Mouse (Mus musculus) MEL (cell line): ENCODE measurements around the gene Cacna1c. TPM values are rescaled to one million over a fixed set of nuclear protein-coding genes. Genes with fewer than 3 reads are reported as not detected.
"Not testable (repeated sequence)": the region's sequence is repeated elsewhere in the genome, so short reads cannot be mapped to it uniquely, and the experiment has no call there.

ENCODE experiments used
- DNase-seq: peaks from one replicate; pipeline ENCODE4 v3.0.0; 2011; ENCODE audit warnings: low read depth, low spot score
- H3K27ac ChIP-seq: 2 replicates; pipeline ENCODE4 v1.5.1; 2012; ENCODE audit warnings: low read depth, mild to moderate bottlenecking, control low read depth, low read length, moderate library complexity; ENCODE audit not compliant: control insufficient read depth
- H3K27me3 ChIP-seq, 2 experiments: fragments of 150-350 bp in 1 of 2; sonication (generic) in 1 of 2; 2 replicates each; pipeline ENCODE4 v1.6.1; 2012; ENCODE audit warnings: low read length in 2 of 2, mild to moderate bottlenecking in 2 of 2, improper control_type of control experiment in 1 of 2, moderate library complexity in 1 of 2; ENCODE audit not compliant: insufficient read depth in 2 of 2, control insufficient read depth in 1 of 2
- H3K36me3 ChIP-seq, 2 experiments: 2 replicates each; pipeline ENCODE4 v1.6.1; 2012 to 2014; ENCODE audit warnings: low read length in 2 of 2, improper control_type of control experiment in 1 of 2, inconsistent platforms in 1 of 2, mild to moderate bottlenecking in 1 of 2; ENCODE audit not compliant: insufficient read depth in 2 of 2, control insufficient read depth in 1 of 2
- H3K4me1 ChIP-seq, 2 experiments: fragments of 150-350 bp in 1 of 2; sonication (generic) in 1 of 2; 2 replicates each; pipeline ENCODE4 v1.6.1; 2012; ENCODE audit warnings: low read length in 2 of 2, improper control_type of control experiment in 1 of 2, mild to moderate bottlenecking in 1 of 2; ENCODE audit not compliant: insufficient read depth in 2 of 2, control insufficient read depth in 1 of 2
- H3K4me3 ChIP-seq, 2 experiments: fragments of 150-350 bp in 1 of 2; sonication (generic) in 1 of 2; 2 replicates each; pipeline ENCODE4 v1.5.1; 2012; ENCODE audit warnings: low read depth in 2 of 2, low read length in 2 of 2, mild to moderate bottlenecking in 2 of 2, moderate library complexity in 2 of 2, control low read depth in 1 of 2, improper control_type of control experiment in 1 of 2; ENCODE audit not compliant: control insufficient read depth in 1 of 2, insufficient read depth in 1 of 2
- H3K79me2 ChIP-seq: 2 replicates; pipeline ENCODE4 v1.6.1; 2012; ENCODE audit warnings: mild to moderate bottlenecking, low read length, moderate library complexity; ENCODE audit not compliant: control insufficient read depth, poor library complexity, insufficient read depth
- H3K9ac ChIP-seq: 2 replicates; pipeline ENCODE4 v1.6.1; 2012; ENCODE audit warnings: low read depth, mild to moderate bottlenecking, control low read depth, low read length, moderate library complexity; ENCODE audit not compliant: control insufficient read depth, poor library complexity, severe bottlenecking
- H3K9me3 ChIP-seq: fragments of 150-350 bp; sonication (generic); replicated peaks from 2 replicates; pipeline ENCODE4 v1.6.1; 2012; ENCODE audit warnings: mild to moderate bottlenecking, low read length, improper control_type of control experiment, moderate library complexity; ENCODE audit not compliant: insufficient read depth
- BHLHE40 ChIP-seq: IDR thresholded peaks from 2 replicates; pipeline ENCODE4 v1.6.1; 2012; ENCODE audit warnings: low read depth, mild to moderate bottlenecking, inconsistent platforms, low read length, improper control_type of control experiment, borderline replicate concordance
- CHD2 ChIP-seq: IDR thresholded peaks from 2 replicates; pipeline ENCODE4 v1.6.1; 2011; ENCODE audit warnings: low read length, improper control_type of control experiment
- E2F4 ChIP-seq: IDR thresholded peaks from 2 replicates; pipeline ENCODE4 v1.6.1; 2011; ENCODE audit warnings: low read depth, low read length, improper control_type of control experiment, borderline replicate concordance
- EP300 ChIP-seq, 2 experiments: IDR thresholded peaks; 2 replicates each; pipeline ENCODE4 v1.6.1; 2011; ENCODE audit warnings: improper control_type of control experiment in 2 of 2, low read length in 2 of 2, low read depth in 1 of 2, mild to moderate bottlenecking in 1 of 2
- ETS1 ChIP-seq: IDR thresholded peaks from 2 replicates; pipeline ENCODE4 v1.6.1; 2012; ENCODE audit warnings: low read depth, mild to moderate bottlenecking, inconsistent platforms, low read length, improper control_type of control experiment, moderate library complexity
- HCFC1 ChIP-seq: IDR thresholded peaks from 2 replicates; pipeline ENCODE4 v1.6.1; 2012; ENCODE audit warnings: low read depth, mild to moderate bottlenecking, inconsistent platforms, low read length, improper control_type of control experiment, moderate library complexity
- JUND ChIP-seq: IDR thresholded peaks from 2 replicates; pipeline ENCODE4 v1.6.1; 2011; ENCODE audit warnings: low read depth, mild to moderate bottlenecking, improper control_type of control experiment, low read length
- KAT2A ChIP-seq: conservative IDR thresholded peaks from 2 replicates; pipeline ENCODE4 v1.6.1; 2012; ENCODE audit warnings: low read depth, low read length, improper control_type of control experiment, inconsistent platforms
- MAFK ChIP-seq: IDR thresholded peaks from 2 replicates; pipeline ENCODE4 v1.6.1; 2011; ENCODE audit warnings: low read depth, mild to moderate bottlenecking, low read length, improper control_type of control experiment, borderline replicate concordance
- MAX ChIP-seq: IDR thresholded peaks from 2 replicates; pipeline ENCODE4 v1.6.1; 2011; ENCODE audit warnings: low read length, improper control_type of control experiment
- MXI1 ChIP-seq: IDR thresholded peaks from 2 replicates; pipeline ENCODE4 v1.6.1; 2011; ENCODE audit warnings: mild to moderate bottlenecking, low read depth, low read length, improper control_type of control experiment
- MYC ChIP-seq: IDR thresholded peaks from 2 replicates; pipeline ENCODE4 v1.6.1; 2011; ENCODE audit warnings: low read depth, mild to moderate bottlenecking, low read length, improper control_type of control experiment, moderate library complexity
- POLR2A ChIP-seq, 2 experiments: IDR thresholded peaks; 2 replicates each; pipeline ENCODE4 v1.6.1; 2011 to 2012; ENCODE audit warnings: low read length in 2 of 2, mild to moderate bottlenecking in 2 of 2, control low read depth in 1 of 2, improper control_type of control experiment in 1 of 2, low read depth in 1 of 2, moderate library complexity in 1 of 2; ENCODE audit not compliant: control insufficient read depth in 1 of 2, insufficient read depth in 1 of 2, poor library complexity in 1 of 2
- POLR2AphosphoS2 ChIP-seq: IDR thresholded peaks from 2 replicates; pipeline ENCODE4 v1.6.1; 2011; ENCODE audit warnings: low read length, improper control_type of control experiment
- RAD21 ChIP-seq: IDR thresholded peaks from 2 replicates; pipeline ENCODE4 v1.6.1; 2011; ENCODE audit warnings: mild to moderate bottlenecking, low read depth, low read length, improper control_type of control experiment
- RCOR1 ChIP-seq: IDR thresholded peaks from 2 replicates; pipeline ENCODE4 v1.6.1; 2012; ENCODE audit warnings: low read depth, mild to moderate bottlenecking, inconsistent platforms, low read length, improper control_type of control experiment
- SMC3 ChIP-seq: IDR thresholded peaks from 2 replicates; pipeline ENCODE4 v1.6.1; 2011; ENCODE audit warnings: low read depth, low read length, improper control_type of control experiment
- UBTF ChIP-seq: IDR thresholded peaks from 2 replicates; pipeline ENCODE4 v1.6.1; 2012; ENCODE audit warnings: low read depth, mild to moderate bottlenecking, inconsistent platforms, low read length, improper control_type of control experiment, moderate library complexity, borderline replicate concordance; ENCODE audit not compliant: insufficient read depth
- ZC3H11A ChIP-seq: IDR thresholded peaks from 2 replicates; pipeline ENCODE4 v1.6.1; 2012; ENCODE audit warnings: low read depth, mild to moderate bottlenecking, inconsistent platforms, low read length, improper control_type of control experiment
- ZKSCAN1 ChIP-seq: IDR thresholded peaks from 2 replicates; pipeline ENCODE4 v1.6.1; 2012; ENCODE audit warnings: low read depth, mild to moderate bottlenecking, inconsistent platforms, low read length, improper control_type of control experiment, moderate library complexity
- ZMIZ1 ChIP-seq: IDR thresholded peaks from 2 replicates; pipeline ENCODE4 v1.6.1; 2012; ENCODE audit warnings: low read depth, mild to moderate bottlenecking, inconsistent platforms, low read length, improper control_type of control experiment, moderate library complexity
- polyA plus RNA-seq, 2 experiments: library from polyadenylated mRNA; stranded (reverse) in 1 of 2; unstranded in 1 of 2; fragments of >175 nt in 1 of 2; fragments of >200 nt in 1 of 2; gene quantifications; 2 replicates each; pipeline versions ENCODE4 v1.2.1 to v1.2.4; 2012; ENCODE audit warnings: low replicate concordance in 2 of 2, low read depth in 1 of 2; ENCODE audit not compliant: insufficient read length in 2 of 2, insufficient read depth in 1 of 2, missing spikeins in 1 of 2
- total RNA-seq: library from RNA; depleted of rRNA; stranded (reverse); fragments of 300-350 nt; gene quantifications from 2 replicates; pipeline ENCODE4 v1.2.3, GENCODE M21; 2012

Cacna1c gene
- total and polyA plus RNA-seq, 3 experiments = 3.4 to 4.4 TPM; not detected in 1

GRCm38 (mm10) chr6:118593377-118594061 is 602.7 kb downstream of the Cacna1c start:
- TF ChIP-seq MAFK = no peak
- no peak for TF ChIP-seq MXI1
- no peak for TF ChIP-seq BHLHE40
- no peak for TF ChIP-seq CHD2
- no peak for TF ChIP-seq RCOR1
- TF ChIP-seq EP300 (IDR thresholded peaks at IDR 0.05; ENCODE audit: low read depth in 1 of 2, low read length in 2 of 2) = no peak
- TF ChIP-seq UBTF = no peak
- TF ChIP-seq JUND = no peak
- no peak for TF ChIP-seq KAT2A
- no peak for DNase-seq

GRCm38 (mm10) chr6:118592662-118593376 is 603.4 kb downstream of the Cacna1c start:
- no peak overlapping the region for H3K9ac ChIP-seq
- no peak for TF ChIP-seq POLR2AphosphoS2
- no peak for TF ChIP-seq ZKSCAN1
- no peak for TF ChIP-seq E2F4
- no peak for TF ChIP-seq ETS1
- TF ChIP-seq ZMIZ1 = no peak
- no peak for TF ChIP-seq MYC
- TF ChIP-seq MAX = no peak
- no peak for TF ChIP-seq BHLHE40
- no peak for TF ChIP-seq JUND
- TF ChIP-seq POLR2A (IDR thresholded peaks at IDR 0.05; ENCODE audit: control insufficient read depth in 1 of 2, insufficient read depth in 1 of 2, low read depth in 1 of 2, low read length in 2 of 2, poor library complexity in 1 of 2) = no peak
- TF ChIP-seq MAFK = no peak
- TF ChIP-seq MXI1 = no peak
- no peak for TF ChIP-seq HCFC1
- no peak for TF ChIP-seq RAD21
- no peak for TF ChIP-seq ZC3H11A
- no peak for TF ChIP-seq SMC3
- no peaks in the 10 kb centered on the region for H3K36me3 ChIP-seq
- H3K9me3 ChIP-seq = no peaks in the 10 kb centered on the region
- no peak for DNase-seq
- no peak overlapping the region for H3K27ac ChIP-seq
- no peak overlapping the region for H3K4me3 ChIP-seq
- H3K4me1 ChIP-seq = no peaks in the 10 kb centered on the region
- H3K27me3 ChIP-seq = no peaks in the 10 kb centered on the region
- no peaks in the 10 kb centered on the region for H3K79me2 ChIP-seq

More at GRCm38 (mm10) chr6:118593377-118594061, 602.7 kb downstream of the Cacna1c start:
- Histone ChIP-seq H3K79me2 (no peaks in the 10 kb centered on the region), H3K9me3 (no peaks in the 10 kb centered on the region), H3K27ac (no peak overlapping the region), H3K4me3 (no peak overlapping the region), H3K36me3 (no peaks in the 10 kb centered on the region), H3K4me1 (no peaks in the 10 kb centered on the region), H3K9ac (no peak overlapping the region), H3K27me3 (no peaks in the 10 kb centered on the region)

GRCm38 (mm10) chr6:118578741-118579140 is 617.5 kb downstream of the Cacna1c start:
- not testable (repeated sequence) for DNase-seq, H3K79me2 ChIP-seq, H3K27me3 ChIP-seq, H3K36me3 ChIP-seq, H3K27ac ChIP-seq, H3K9ac ChIP-seq, H3K4me1 ChIP-seq, H3K4me3 ChIP-seq, H3K9me3 ChIP-seq
